Mouse (Mus musculus): ENCODE data around the gene Lhx6.

Lhx6 gene

GRCm38 (mm10) chr2:36035413-36036081, 69.7 kb downstream of the Lhx6 start:
- DNase-seq (ENCODE audit: low spot score) = no peak

GRCm38 (mm10) chr2:36034898-36035297, 70.3 kb downstream of the Lhx6 start:
- DNase-seq (ENCODE audit: low spot score) = no peak

GRCm38 (mm10) chr2:36033966-36034365, 71.2 kb downstream of the Lhx6 start:
- DNase-seq (ENCODE audit: low spot score) = no peak

- no peak for DNase-seq (ENCODE audit: low spot score)
Measured at GRCm38 (mm10) chr2:36032884-36033283, 72.3 kb downstream of the Lhx6 start.
